Mouse (Mus musculus): Measurements from ENCODE around the gene Rhd.
"Not testable (repeated sequence)": the region's sequence is repeated elsewhere in the genome, so short reads cannot be mapped to it uniquely, and the experiment has no call there.

Rhd gene

DNA sequence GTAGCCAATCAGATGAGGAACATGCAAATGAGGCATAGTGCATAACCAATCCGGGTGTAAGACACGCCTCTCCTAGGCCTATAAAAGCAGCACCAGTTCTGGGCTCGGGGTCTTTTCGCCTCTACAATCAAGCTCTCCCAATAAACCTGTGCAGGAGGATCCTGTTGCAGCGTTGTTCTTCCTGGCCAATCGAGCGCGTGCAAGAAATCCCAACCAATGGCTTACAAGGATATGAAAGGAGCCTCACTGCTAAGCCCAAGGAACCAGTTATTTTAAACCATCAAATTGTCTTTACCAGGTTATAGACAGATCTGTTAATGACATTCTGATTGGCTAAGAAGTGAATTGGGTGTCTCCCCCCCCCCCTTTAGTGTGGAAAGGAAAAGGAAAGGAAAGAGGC, 47.1 kb downstream of the Rhd start:
- DNase-seq (ENCODE audit: low spot score), result not testable (repeated sequence)

GRCm38 (mm10) chr4:134913413-134913812, 49.1 kb downstream of the Rhd start:
- DNase-seq (ENCODE audit: low spot score), result peak; percentile 88

DNA sequence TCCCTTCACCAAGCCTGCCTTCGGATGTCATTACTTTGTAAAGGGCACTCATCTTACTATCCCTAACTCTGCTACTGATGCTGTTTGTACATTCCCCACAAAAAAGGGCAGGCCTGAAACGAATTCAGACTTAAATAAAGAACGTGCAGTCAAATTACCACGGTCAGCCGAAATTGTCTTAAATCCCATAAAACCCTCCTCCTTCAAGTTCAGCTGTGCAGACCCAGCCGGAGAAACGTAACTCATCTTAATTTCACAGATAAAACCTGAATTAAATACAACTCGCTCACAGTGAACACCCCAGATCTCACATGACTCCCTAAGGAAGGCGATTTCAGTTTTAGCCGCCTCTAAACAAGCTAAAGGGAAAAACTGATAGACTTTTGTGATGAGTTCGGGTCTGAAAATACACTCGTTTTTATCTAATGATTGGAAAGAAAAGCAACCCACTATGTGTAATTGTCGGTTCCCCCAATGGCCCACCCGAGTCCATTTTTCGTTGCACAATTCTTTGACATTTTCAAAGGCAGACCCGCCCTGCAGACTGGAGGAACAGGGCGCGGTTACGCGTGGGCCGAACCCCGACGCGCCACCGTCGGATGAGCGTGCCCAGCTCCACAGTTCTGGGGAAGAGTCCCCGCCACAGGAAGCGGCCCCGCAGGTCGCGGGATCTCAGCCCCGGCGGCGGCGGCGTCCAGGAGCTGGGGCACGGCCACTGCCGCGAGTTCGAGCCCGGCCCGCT, 50.0 kb downstream of the Rhd start:
- DNase-seq (ENCODE audit: low spot score), result no peak

DNA sequence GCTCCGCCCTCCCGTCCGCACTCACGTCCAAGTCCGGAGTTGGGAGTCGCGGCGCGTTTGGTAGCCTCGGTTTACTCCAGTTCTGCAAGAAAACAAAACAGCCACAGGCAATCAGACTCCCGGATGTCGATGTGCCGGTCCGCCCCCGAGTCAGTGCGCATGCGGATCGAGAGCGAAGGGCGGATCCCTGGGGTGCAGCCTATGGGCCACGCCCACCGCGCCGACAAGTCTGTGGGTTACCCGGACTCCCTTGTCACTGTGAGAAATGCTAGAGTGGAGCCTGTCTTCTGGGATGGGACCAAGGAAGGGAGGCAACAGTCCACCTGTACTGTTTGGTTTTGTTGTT, 50.5 kb downstream of the Rhd start, which contains the start of gene Tmem50a:
Tmem50a (minus strand) TSS at position 161 of the 346 bp plus-strand sequence.
- peak; percentile 98 for DNase-seq (ENCODE audit: low spot score)

DNA sequence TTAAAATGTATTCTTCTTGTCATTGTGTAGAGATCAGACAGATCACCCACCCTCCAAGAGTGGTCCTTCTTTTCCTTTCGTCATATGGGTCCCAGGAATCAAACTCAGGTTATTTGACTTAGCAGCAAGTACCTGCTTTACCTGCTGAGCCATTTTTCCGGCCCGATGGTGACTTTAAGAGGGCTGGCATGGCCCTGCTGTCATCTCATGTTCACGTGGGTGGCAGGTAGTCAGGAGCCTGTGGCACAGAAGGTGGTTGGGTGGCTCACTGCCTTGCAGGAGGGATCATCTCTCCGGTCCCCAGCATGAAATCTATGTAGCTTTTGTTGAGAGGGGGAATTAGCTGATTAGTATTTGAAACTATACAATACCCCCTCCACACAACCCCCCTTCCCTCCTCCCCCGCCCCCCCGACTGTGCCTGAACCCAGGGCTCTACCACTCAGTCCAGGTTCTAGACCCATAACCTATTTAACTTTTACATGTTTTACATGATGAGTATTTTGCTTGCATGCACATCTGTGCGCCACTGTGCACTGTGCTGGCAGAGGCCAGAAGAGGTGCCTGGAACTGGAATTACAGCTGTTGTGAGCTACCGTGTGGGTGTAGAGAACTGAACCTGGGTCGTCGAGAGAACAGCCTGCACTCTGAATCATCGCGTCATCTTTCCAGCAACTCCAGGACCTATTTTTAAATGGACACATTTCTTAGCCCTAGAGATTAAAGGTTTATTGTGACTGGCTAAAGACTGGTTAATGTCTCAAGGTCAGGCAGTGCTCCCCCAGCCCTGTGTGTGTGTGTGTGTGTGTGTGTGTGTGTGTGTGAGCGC, 51.1 kb downstream of the Rhd start:
- DNase-seq (ENCODE audit: low spot score), result no peak

DNA sequence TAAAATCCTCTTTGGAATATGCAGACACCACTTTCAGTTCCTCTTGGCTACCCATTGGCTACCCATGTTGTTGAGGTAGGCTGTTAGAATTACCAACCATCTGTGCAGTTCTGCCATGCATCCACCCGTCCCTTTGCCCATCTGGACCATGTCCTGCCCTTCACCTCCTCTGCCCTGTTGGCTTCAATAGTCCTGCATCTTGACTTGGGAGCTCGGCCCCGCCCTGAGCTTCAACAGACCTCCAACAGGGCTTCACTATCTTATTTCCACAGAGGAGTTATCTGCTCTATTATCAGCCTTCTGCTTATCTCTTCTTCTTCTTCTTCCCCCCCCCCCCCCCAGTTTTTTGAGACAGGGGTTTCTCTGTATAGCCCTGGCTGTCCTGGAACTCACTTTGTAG, 52.9 kb downstream of the Rhd start:
- DNase-seq (ENCODE audit: low spot score), result no peak

- peak; percentile 73 for DNase-seq (ENCODE audit: low spot score)
These were observed 54.0 kb downstream of the Rhd start for GRCm38 (mm10) chr4:134918381-134918780.

- no peak for DNase-seq (ENCODE audit: low spot score)
These were observed 55.6 kb downstream of the Rhd start for GRCm38 (mm10) chr4:134919733-134920540.

DNA sequence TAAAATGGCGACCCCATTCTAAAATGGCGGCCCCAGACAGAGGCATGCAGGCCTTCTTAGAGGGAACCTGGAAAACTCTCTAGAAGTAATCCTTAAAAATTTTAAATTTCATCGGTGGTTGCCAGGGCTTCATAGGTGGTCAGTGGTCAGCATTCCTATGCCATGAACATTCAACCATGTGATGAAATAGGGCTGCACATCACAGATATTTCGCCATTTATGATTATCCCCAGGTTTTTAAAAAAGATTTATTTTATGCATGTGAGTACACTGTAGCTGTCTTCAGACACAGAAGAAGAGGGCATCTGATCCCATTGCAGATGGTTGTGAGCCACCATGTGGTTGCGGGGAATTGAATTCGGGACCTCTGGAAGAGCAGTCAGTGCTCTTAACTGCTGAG, 56.3 kb downstream of the Rhd start:
- DNase-seq (ENCODE audit: low spot score), result no peak

DNA sequence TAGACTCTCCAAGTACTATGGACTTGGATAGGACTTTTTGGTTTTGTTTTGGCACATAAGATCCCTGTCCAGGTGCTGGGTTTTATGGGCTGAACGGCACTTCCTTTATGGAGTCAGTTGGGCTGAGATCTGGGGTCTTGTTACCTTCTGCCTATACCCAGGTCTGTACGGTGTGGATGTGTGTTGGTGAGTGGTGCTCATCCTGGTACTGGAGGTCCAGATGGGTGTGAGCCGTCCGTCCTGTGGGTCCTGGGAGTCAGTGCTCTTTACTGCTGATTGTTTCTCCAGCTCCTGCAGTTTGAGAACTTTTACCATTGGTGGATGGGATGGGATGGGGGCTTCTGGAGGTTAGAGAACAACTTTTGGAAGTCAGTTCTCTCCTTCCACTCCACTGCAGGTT, 57.4 kb downstream of the Rhd start:
- no peak for DNase-seq (ENCODE audit: low spot score)

- no peak for DNase-seq (ENCODE audit: low spot score)
These were observed 58.0 kb downstream of the Rhd start for GRCm38 (mm10) chr4:134922111-134922924.

DNA sequence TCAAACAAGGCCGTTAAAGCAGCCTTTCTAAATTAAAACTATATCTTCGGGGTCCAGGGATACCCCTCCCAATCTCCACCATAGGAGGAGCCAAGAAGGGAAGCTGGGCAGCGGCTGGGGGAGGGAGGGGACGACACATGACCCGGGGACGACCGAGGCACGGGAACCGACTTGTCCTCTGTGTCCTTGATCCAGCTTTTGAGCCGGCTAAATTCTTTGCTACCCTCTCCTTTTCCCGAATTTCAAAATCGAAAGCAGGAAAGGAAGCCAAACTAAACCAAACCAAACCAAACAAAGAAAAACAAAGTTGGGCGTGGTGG, 58.5 kb downstream of the Rhd start:
- DNase-seq (ENCODE audit: low spot score), result peak; percentile 78

DNA sequence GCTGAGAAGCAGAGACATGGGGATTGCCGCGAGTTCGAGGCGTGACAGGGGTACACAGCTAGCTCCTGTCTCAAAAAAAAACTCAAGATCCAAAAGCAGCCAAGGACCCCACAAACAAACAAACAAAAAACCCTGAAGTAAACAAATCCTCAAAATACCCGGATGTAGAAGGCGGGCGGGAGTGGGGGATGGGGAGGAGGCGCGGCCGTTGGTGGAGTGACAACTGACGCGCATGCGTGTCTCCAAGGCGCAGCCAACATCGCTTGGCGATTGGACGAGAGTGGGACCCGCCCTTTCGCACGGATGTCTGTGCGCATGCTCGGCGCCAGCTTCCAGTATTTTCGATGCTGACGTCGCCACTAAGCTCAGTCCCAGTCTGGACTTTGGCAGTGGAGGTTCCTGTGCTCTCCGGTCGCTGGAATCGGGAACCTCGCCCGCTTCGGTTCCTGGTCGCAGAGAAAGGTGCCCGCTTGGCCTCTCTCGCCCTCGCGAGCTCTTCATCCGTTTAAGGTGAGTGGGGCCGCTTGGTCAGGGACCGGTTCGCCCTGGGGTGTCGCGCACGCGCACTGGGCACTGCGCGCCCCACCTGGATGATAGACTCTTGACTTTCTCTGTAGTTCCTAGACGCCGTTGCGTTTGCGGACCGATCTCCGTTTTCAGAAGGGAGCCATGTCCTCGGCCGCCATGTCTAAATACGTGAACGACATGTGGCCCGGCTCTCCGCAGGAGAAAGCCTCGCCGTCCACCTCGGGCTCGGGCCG, 59.1 kb downstream of the Rhd start, which contains the start of gene Rsrp1:
Rsrp1 (plus strand) TSS at position 335 of the 761 bp plus-strand sequence.
- peak; percentile 98 for DNase-seq (ENCODE audit: low spot score)

- peak; percentile 69 for DNase-seq (ENCODE audit: low spot score)
These were observed 59.8 kb downstream of the Rhd start for GRCm38 (mm10) chr4:134924019-134924741.

GRCm38 (mm10) chr4:134925206-134925605, 60.9 kb downstream of the Rhd start:
- no peak for DNase-seq (ENCODE audit: low spot score)

- DNase-seq (ENCODE audit: low spot score), result no peak
These were observed 63.6 kb downstream of the Rhd start for GRCm38 (mm10) chr4:134927815-134928463.

GRCm38 (mm10) chr4:134928464-134928836, 64.1 kb downstream of the Rhd start:
- DNase-seq (ENCODE audit: low spot score), result no peak

- no peak for DNase-seq (ENCODE audit: low spot score)
These were observed 65.2 kb downstream of the Rhd start for GRCm38 (mm10) chr4:134929536-134929935.

GRCm38 (mm10) chr4:134930190-134930589, 65.9 kb downstream of the Rhd start:
- no peak for DNase-seq (ENCODE audit: low spot score)

All from testis, postnatal 10 days (tissue).